Mouse (Mus musculus) E14TG2a.4 (cell line): Measurements from ENCODE around the gene Cdk17.

Experiments used
- CTCF ChIP-seq: conservative IDR thresholded peaks from 2 replicates; pipeline ENCODE4 v1.5.1; 2014; ENCODE audit warnings: low read length
- NANOG ChIP-seq: IDR thresholded peaks from 2 replicates; pipeline ENCODE4 v1.6.1; 2014; ENCODE audit warnings: borderline replicate concordance, low read length, mixed read lengths

DNA sequence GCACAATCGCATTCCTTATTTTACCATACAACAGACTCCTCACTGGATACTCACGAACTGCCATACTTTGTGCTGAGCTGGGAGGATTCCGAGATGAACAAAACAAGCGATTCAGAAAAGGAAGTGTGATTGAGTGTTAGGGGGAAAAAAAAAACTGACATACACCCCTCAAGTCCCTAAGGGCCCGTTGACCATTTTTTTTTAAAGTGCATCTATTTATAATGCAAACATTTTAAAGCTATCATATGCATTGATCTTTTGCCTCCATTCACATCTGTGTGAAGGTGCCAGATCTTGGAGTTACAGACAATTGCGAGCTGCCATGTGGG lies 16.7 kb upstream of the Cdk17 start:
- TF ChIP-seq CTCF (no peak), NANOG (no peak)
